Mouse (Mus musculus): ENCODE results near the gene Vps37b.

GRCm38 (mm10) chr5:124002876-124003275 is 29.2 kb downstream of the Vps37b start:
- TF ChIP-seq CTCF (IDR thresholded peaks at IDR 0.05; ENCODE audit: borderline replicate concordance, control insufficient read depth, extremely low read depth, insufficient read depth, low read length, poor library complexity) (no peak), POLR2A (IDR thresholded peaks at IDR 0.05; ENCODE audit: control insufficient read depth, extremely low read depth, insufficient read depth, low read length, poor library complexity) (no peak)

Measured in thymus, adult 2 months (tissue).